Mouse (Mus musculus) cortical plate, adult 2 months (tissue): ENCODE measurements at regions not wholly inside any gene's neighbourhood (a gene's known extent, or its start where the extent isn't known, plus 50 kb on each side); places are given as distances from the start of the nearest gene placed in this dataset.

Experiments
- CTCF ChIP-seq: fragments of 200-500 bp; IDR thresholded peaks from 2 replicates; pipeline ENCODE4 v1.5.1; 2011; ENCODE audit warnings: mild to moderate bottlenecking, control low read depth, low read length; ENCODE audit not compliant: insufficient read depth; ENCODE audit errors: extremely low read depth
- POLR2A ChIP-seq: fragments of 200-500 bp; IDR thresholded peaks from 2 replicates; pipeline ENCODE4 v1.6.1; 2011; ENCODE audit warnings: mild to moderate bottlenecking, low read length, control low read depth; ENCODE audit not compliant: insufficient read depth; ENCODE audit errors: extremely low read depth

DNA sequence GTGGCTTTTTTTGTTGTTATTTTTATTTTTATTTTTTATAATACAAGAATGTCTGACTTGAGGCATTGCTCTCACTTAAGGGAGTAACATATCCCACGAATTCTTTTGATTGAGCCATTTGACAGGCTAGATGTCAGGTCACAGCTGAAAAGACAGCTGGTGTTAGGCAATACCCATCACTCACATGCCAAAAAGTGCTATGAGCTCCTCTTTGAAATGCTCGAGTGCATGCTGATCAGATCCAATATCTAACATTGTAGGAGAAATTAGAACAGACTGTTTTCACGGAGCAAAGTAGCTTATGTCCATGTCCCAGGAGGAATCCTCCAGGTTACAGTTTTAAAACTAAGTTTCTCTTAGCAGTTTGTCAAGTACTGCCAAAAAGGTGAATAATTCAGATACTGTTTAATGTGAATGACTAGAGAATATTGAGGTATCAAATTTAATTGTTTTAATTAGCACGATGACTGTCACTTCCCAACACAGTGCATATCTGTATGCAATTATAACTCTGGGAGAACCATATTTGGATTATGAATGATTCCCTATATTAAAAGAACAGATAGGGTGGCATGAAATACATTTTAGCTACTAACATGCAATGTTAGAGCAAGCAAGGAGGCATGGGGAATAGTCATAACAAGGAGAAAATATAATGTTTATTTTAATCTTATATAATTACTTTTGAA lies 50.4 kb upstream of the Tecrl start:
- TF ChIP-seq POLR2A (no peak), CTCF (no peak)
